Mouse (Mus musculus): ENCODE results near the gene Mcu.

DNA sequence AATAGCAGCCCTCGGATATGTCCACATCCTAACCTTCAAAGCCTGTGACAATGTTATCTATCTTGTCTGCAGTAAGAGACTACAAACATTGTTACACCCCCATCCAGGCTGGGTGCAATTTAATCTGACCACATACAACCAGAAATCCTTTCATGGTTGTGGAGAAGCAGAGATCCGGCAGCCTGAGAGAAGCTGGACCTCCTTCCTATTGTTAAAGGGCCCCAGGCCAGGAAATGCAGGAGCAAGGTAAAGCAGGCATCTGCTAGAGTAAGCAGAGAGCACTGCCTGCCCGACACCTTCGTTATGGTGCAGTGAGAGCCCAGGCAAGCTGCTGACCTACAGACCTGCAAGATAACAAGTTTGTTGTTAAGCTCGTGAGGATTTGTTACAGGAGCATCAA, 60.0 kb downstream of the Mcu start:
- no peak for TF ChIP-seq POLR2A (IDR thresholded peaks at IDR 0.05; ENCODE audit: low read depth, low read length)
- no peak for TF ChIP-seq CTCF (IDR thresholded peaks at IDR 0.05; ENCODE audit: extremely low read depth, insufficient read depth, insufficient read length, insufficient replicate concordance)

Data from spleen, adult 2 months (tissue).